Mouse (Mus musculus) neural tube, embryonic 11.5 days (tissue): ENCODE measurements at regions not wholly inside any gene's neighbourhood (a gene's known extent, or its start where the extent isn't known, plus 50 kb on each side); places are given as distances from the start of the nearest gene placed in this dataset. TPM values are rescaled to one million over a fixed set of nuclear protein-coding genes. Genes with fewer than 3 reads are reported as not detected.

ENCODE experiments used
- microRNA-seq: library from miRNA; unstranded; fragments of <30 nt; microRNA quantifications from one replicate; pipeline ENCODE4, GENCODE M21; 2016

Small RNAs in the stretch of these regions (microRNA-seq; reads per million reads assigned to microRNA genes)
- gene Gm22619: not detected
